Mouse (Mus musculus): ENCODE measurements around the gene Hsf2.

The Hsf2 gene

DNA sequence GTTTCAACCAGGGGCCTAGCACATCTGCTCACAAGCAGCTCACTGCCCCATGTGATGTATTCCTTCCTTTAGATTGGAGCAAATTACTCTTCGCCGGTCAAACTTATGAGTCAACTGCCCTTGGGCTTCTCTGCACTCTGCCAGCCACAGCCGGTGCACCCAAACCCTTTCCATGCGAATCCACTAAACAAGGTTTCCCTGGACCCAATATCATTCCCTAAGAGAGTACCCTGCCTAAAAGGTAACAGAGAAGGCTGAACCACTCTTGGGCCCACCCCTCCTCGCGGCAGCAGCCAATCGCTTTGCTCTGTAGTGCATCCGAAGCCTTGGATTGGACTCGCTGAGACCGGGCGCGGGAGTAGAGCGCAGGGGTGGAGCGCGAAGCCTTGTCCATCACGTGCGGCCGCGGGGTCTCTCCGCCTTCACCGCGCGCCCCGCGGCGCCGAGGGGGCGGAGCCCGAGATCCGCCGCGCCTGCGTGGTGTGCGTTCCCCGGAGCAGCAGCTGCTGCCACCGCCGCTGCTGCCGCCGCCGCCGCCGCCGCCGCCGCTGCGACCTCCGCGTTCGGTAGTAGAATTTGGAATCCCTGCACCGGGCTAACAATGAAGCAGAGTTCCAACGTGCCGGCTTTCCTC, at the start of gene Hsf2:
Gene Hsf2, plus strand, starts transcription at position 478 of the 634 bp plus-strand sequence.
- DNase-seq (ENCODE audit: low read depth) = peak; percentile 99

DNA sequence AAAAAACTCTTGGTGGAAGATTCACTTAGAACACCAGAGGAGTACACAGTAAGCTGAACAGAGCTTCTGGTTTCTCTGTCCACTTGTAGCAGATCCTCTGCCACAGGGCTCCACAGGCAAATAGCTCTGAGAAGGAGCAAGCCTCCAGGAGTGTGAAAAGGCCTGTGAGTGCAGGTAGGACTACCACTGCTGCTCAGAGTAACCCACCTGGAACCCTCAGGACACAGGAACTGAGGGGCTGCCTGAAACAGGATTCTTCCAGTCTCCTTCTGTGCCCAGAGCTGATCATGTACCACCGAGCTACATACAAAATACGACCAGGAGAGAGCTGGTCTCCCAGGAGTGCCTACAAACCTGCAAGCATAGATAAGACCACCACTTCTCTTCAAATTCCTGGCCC, 48.3 kb upstream of the Hsf2 start:
- no peak for DNase-seq (ENCODE audit: low read depth)

DNA sequence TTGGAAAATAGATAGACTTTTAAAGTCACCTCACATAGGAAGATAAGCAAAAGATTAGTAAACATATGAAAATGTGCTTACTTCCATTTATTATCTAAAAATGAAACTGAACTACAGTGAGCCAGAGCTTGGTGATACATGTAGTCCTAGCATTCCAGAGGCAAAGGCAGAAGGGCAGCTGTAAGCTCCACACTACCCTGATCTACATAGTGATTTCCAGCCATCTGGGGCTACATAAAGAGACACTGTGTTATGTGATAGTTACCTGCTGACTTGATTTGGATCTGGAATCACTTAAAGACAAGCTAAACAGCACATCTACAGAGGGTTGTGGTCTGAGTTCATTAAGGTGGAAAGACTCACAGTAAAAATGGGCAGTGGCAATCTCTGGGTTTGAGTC, 45.1 kb upstream of the Hsf2 start:
- DNase-seq (ENCODE audit: low read depth) = no peak

DNA sequence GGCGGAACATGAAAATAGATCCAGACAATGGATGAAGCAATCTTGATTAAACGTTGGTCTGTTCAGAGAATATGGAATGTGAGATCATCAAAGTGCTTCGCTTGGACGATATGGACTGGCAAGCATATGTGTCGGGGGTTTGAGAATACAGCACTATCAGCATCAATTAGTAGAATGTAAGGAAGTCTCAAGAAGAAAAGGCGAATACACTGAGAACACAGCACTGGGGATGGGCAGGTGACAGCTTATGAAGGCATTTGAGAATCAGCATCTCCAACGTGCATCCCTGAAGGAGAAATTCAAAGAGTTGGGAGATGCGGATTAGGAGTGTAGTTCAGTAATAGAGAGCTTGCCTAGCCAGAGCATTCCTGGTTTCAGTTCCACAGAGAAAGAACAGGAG, 41.8 kb upstream of the Hsf2 start:
- DNase-seq (ENCODE audit: low read depth) = no peak

DNA sequence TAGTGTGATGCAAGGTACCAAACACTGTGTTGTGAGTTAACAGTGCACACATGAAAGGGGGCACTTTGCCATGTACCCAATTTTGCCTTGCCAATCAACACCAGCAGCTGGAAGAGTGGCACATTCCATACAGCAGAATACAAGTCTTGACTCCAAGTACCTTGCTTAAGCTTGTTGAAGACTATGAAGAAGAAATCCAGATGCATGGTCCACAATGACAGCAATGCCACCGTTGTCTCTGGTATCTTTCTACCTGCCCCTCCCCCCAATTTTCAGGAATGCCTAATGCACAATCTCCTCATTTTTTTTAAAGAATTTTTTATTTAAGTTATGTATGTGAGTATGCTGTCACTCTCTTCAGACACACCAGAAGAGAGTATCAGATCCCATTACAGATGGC, 40.5 kb upstream of the Hsf2 start:
- DNase-seq (ENCODE audit: low read depth) = no peak

DNA sequence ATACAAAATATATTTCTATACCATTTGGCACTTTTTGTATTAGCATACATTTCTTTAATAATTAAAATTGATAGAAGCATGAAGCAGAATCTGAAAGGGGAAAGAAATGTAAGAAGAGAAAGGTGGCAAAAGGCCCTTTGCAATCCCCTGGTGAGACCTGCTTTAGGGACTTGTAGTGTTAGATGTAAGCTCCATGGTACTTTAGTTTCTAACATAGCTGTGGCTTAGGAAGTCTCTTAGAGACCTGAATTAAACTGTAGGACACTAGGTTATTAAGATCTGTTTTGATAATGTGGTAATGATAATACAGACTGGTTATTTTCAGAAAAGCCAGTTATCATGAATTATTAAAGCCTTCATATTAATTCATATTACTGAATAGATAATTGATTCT, 38.5 kb upstream of the Hsf2 start:
- DNase-seq (ENCODE audit: low read depth) = no peak

DNA sequence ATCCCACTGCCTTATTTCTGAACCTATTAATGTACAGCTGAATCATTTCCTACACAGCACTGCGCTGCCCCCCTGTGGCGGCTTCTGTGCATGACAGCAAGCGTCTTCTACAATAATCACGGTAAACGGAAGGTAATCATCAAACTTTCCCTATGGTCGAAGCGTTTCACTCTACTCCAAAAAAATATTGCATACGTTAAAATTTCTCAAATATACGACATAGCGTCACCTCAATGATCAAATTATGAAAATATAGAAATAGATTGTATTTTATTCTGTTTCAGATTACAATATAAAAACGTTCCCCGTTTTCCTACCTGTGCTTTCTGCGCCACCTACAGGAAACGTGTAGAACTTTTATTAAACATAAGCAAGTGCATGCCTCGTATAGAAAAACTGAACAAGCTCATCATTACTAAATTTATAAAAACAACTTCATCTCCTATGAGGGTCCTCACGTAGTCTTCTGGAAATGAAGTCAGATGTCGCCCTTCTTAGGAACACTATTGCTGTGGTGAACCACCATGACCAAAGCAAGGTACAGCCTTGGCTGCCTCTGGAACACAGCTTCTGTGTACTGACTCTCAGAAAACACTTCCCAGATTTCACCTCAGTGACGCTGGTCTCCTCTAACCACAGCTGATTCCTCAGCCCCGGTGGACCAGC, 38.0 kb upstream of the Hsf2 start:
- DNase-seq (ENCODE audit: low read depth) = peak; percentile 84

DNA sequence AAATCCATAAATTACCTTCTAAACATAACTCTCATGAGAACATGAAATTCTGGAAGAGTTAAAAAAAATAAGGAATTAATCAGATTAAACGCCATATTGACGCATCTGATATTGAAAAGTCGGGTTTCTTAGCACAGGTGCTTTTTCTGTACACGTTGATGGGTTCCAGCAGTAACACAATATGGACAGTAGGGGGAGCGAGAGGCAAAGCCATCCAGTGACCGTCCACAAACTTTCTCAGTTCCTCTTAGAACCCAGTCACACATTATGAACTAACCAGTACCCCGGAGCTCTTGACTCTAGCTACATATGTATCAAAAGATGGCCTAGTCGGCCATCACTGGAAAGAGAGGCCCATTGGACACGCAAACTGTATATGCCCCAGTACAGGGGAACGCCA, 22.9 kb upstream of the Hsf2 start:
- DNase-seq (ENCODE audit: low read depth) = peak; percentile 82

DNA sequence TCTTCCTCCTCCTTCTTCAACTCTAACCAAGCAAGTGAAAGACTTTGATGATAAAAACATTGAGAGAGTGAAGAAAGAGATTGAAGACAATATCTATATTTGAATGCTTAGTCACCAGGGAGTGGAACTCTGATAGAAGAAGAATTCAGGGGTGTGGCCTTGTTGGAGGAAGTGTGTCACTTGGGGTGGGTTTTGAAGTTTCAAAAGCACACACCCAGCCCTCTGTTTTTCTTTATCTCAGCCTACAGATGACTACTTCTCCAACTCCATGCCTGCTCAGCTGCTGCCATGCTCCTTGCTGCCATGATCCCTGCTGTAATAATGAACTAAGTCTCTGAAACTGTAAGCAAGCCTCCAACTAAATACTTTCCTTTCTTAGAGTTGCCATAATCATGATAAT, 20.4 kb upstream of the Hsf2 start:
- no peak for DNase-seq (ENCODE audit: low read depth)

DNA sequence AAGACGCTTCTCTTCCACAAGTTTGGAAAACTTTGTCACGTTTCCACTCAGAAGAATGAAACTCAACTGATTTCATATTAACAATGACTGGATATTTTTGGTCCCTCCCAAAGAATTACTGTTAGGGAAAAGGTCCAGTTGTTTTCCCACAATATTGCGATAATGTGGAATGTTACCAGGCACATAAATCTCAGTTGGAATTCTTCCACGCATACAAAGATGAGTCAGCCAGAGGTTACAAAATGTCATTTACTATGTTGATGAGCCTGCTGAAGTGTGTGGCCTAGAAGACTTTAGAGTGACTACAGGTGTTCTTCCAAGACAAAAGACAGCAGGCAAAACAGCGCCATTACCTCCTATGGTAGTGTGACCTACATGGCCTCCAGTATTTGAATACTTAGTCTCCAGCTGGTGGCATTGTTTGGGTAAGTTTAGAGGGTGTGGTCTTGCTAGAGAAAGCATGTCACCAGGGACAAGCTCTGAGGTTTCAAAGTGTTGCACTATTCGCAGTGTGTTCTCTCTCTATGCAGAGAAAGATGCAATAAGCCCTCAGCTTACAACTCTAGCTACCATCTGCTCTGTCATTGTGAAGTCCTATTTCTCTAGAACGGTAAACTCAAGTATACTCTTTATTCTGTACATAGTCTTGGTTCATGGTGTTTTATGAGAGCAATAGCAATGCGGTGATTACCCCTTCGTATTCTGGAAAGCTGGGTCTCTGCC, 8.9 kb upstream of the Hsf2 start:
- DNase-seq (ENCODE audit: low read depth) = peak; percentile 52

DNA sequence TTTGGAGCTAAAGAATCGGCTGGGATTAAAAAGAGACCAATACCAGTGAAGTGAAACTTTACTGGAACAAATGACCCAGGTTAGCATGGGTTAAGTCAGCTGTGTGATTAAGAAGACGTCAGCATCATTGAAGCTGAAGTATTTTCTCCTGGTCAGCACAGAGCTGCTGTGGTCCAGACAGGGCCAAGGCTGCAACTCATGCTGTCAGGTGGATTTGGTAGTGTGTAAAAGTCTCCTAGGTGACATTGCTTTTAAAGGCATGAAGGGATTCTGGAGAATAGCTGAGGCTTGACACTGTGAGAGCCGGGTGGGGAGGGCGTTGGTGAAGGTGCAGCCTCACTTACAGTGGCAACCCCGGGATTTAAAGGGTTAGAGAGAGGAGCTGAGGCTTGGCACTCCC, 4.5 kb upstream of the Hsf2 start:
- no peak for DNase-seq (ENCODE audit: low read depth)

DNA sequence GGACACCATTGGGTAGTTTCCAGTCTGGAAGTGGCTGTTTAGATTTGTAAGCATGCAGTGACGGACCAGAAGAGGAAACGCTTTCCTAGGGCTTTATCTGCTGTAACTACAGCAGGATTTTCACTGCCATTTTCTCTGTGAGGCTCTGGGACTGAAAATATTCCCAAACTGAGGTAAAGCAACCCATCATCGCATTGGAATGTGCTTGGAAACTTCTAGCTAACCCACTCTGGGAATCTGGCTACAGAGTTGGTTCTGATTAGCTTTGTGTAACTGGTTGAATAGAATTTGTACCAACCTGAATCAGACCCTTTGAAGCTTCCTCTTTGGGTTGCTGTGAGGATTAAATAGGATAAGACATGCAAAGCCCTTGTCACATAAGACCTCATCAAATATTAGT, 1.4 kb upstream of the Hsf2 start:
- DNase-seq (ENCODE audit: low read depth) = peak; percentile 67

DNA sequence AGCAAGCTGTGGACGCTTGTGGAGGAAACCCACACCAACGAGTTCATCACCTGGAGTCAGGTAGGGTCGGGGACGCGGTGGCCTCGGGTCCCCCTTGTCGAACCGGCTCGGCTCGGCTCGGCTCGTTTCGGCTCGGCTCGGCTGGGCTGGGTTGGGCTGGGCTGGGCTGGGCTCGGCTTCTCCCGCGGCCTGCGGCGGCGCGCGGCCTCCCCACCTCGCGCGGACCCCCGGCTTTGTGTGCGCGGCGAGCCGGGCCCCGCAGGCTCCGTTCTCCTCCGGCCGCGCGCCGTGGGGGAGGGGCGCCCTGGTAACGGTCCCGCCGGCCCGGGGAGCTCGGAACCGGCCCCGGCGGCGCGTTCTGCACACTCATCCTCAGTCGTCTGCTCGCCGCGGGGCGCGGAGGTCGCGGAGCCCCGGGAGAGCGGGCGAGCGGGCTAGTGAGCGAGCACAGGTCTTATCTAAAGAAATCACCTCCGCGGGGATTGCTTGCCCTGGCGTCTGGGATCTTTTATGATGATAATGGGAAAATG, 422 bp downstream of the Hsf2 start:
- DNase-seq (ENCODE audit: low read depth) = peak; percentile 68

DNA sequence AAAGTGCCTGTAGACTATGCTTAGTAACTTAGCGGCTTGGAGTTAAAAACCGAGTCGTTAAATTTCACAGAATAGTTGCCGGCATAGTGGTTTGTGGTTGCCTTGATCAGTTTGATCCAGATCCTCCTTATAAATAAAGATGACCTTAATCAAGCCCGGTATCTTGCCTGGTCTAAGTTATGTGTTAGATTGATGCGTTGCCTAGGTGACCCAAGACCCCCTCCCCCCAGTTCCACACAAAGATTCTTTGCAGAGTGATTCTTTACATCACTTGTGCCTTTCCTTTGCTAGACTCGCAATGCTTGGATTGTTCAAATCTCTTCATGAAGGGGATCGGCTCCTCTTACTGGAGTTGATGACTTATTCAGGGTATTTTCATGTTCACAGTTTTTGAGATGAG, 1.0 kb downstream of the Hsf2 start:
- DNase-seq (ENCODE audit: low read depth) = peak; percentile 39

DNA sequence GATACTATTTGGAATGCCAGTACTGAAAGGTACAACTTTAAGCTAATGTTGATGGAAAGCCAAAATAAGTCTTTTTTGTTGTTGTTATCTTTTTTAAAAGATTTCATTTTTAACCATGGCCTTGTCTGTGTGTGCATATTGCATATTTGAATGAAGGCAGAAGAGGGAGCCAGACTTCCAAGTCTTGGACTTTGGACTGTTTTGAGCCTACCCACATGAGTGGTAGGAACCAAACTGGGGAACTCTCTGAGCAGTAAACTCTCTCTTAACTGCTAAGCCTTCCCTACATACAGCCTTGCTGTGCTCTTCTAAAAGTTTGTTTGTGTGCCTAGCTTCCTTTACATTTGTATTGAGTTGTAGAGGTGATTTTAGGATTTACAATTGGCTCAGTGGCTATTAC, 2.4 kb downstream of the Hsf2 start:
- DNase-seq (ENCODE audit: low read depth) = peak; percentile 42

DNA sequence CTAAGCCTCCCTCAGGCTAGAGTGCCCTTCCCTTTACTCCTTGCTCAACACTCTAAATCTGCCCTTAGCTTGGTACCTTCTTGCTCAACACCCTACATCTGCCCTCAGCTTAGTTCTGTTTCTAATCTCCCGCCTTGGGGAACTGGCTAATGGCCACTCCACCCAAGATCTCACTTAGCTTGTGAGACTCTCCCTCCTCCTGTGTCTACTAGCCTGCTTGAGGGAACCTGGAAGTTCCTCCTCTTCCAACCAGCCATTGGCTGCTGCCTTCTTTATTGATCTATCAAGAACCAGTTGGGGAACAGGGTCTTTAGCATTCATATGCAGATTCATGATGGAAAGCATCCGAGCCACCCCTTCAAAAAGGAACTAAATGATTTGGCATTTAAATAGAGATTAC, 5.9 kb downstream of the Hsf2 start:
- DNase-seq (ENCODE audit: low read depth) = no peak

DNA sequence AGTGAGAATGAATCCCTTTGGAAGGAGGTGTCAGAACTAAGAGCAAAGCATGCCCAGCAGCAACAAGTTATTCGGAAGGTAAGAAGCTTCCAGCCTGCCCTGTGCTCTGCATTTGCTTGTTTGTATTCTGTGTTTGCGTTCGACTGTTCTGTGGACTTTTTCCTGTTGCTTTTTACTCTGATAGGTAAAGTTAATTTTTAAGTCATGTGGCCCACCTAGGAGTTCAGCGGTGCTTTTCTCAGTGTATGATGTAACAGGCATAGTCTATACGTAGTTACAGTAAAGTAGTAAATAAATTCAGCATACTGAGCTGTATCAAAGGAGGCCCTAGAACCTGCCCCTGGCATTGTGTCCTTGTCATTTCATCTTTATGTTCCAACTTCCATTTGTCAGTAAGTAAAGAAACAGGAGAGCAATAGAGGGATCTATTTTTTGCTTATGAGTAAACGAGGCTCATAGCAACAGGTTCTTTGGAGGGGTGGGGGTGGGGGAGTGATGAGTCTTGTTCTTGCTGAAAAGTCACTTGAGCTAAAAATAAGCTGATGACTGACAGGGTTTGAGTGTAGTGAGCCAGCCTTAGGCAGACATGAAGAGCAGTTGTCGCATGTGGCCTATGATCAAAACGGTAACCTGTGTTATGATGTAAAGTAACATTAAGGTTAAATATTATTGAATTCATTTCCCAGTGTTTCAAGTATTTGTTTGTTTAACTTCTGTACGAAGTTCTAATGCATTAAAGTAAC, 13.4 kb downstream of the Hsf2 start:
- peak; percentile 62 for DNase-seq (ENCODE audit: low read depth)

DNA sequence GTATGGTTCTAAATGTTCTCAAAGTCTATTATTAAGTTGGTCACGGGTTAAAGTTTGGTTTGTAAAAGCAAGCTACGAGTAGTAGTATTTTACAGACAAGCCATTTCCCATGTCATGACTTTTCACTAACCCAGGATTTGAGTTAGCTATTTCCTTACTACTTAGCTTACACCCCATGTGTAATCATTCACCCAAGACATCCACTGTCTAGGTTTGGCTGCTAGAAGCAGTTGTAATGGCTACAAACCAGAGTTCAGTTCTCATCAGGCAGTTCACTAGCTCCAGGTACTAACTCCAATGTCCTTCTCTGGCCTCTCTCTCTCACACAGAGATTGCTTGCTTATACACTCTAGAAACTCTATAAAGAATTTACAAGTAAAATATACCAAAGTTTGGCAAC, 28.4 kb downstream of the Hsf2 start:
- DNase-seq (ENCODE audit: low read depth) = no peak

DNA sequence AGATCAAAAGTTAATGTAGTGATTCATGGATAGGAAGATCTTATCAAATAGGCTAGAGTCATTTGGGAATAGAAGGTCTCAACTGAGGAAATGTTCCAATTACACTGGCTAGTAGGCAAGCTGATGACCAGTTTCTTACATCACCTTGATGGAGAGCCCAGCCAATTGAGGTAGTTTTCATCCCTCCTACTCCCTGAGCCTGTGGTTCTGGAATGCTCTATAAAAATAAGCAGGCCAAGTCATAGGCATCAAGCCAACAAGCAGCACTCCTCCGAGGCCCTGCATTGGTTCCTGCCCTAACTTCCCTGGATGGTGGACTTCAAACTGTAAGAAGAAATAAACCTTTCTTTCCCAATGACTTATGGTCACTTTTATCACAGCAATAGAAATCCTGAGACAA, 29.1 kb downstream of the Hsf2 start:
- DNase-seq (ENCODE audit: low read depth) = peak; percentile 64

DNA sequence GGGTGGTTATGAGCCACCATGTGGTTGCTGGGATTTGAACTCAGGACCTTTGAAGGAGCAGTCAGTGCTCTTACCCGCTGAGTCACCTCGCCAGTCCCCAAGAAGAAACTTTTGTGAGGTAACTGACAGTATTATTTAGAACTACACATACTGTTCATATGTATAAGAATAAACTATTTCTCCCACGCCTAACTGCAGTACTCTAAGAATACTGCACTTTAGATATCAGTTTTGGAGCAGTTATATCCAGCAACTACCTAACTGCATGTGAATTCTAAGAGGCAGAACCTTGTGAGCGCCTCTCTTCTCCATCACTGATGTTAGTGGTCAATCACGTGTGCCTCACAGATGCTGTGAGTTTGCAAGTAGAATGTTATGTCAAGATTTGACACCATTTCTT, 40.3 kb downstream of the Hsf2 start:
- no peak for DNase-seq (ENCODE audit: low read depth)

DNA sequence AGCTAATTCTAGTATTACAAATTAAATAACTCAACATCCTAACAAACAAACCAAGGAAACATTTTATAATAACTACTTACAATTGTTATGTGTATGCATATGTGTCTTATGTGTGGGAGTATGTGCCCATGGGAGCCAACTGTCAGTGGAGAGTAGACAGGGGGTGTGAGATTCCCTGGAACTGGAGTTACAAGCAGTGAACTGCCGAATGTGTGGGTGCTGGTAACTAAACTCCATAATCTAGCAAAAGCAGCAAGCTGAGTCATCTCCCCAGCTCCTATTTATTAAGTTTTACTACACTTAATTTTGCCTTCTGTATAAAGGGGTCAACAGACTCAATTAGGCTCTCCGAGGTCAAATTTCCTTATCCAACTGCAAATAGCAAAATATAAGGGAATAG, 44.9 kb downstream of the Hsf2 start:
- peak; percentile 38 for DNase-seq (ENCODE audit: low read depth)

DNA sequence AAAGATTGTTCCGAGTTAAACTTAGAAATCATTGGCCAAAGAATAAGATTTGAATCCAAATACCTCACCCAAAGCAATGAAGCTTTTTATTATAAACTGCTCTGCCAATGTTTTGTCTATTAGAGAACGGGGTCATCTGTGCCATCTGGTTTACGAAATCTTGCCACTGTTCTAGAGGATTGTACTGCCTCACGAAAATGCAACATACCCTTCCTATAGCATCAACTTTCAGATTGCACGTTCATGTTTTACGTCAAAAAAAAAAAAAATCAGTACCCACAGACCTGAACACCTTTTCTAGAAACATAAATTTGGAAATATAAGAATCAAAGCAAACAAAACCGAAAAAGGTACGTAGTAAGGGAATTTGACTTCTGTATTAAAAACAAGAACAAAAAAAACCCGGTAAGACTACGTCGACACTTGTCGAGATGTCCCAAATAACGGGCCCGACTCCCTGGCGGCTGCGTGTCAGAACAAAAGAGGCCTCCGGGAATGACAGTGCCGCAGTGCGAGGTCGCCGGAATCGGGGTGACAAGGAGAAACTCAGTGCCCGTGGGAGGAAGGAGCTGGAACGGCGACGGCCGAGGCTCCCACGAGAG, 45.5 kb downstream of the Hsf2 start:
- peak; percentile 34 for DNase-seq (ENCODE audit: low read depth)

All from NIH3T3 (cell line).